Mouse (Mus musculus) liver, embryonic 14.5 days (tissue): ENCODE data around the gene Olfr827. TPM values are rescaled to one million over a fixed set of nuclear protein-coding genes. Genes with fewer than 3 reads are reported as not detected.

Experiments
- ATAC-seq: fragments of 200-750 bp; cut with Nextera tagmentation; 2 replicates; pipeline ENCODE4 v1.8.0; 2017; ENCODE audit warnings: moderate number of reproducible peaks, mild to moderate bottlenecking, moderate library complexity; ENCODE audit not compliant: insufficient read depth
- DNase-seq, 3 experiments: peaks; one replicate each; pipeline ENCODE4 v3.0.0-alpha.2; 2012 to 2013; ENCODE audit warnings: low read depth in 3 of 3, low spot score in 3 of 3
- H3K27ac ChIP-seq: fragments of 300-500 bp; sonication (generic); 2 replicates; pipeline ENCODE4 v1.5.1; 2014; ENCODE audit warnings: moderate library complexity, mild to moderate bottlenecking, control low read depth, inconsistent platforms
- H3K27me3 ChIP-seq: fragments of 300-500 bp; sonication (generic); 2 replicates; pipeline ENCODE4 v1.6.1; 2014; ENCODE audit warnings: mild to moderate bottlenecking, low read length, moderate library complexity; ENCODE audit not compliant: control insufficient read depth, insufficient read depth
- H3K36me3 ChIP-seq: fragments of 300-500 bp; sonication (generic); replicated peaks from 2 replicates; pipeline ENCODE4 v1.6.1; 2014; ENCODE audit warnings: low read depth; ENCODE audit not compliant: control insufficient read depth, insufficient read depth
- H3K4me1 ChIP-seq, 2 experiments: fragments of 200-500 bp in 1 of 2; fragments of 300-500 bp in 1 of 2; sonication (generic) in 1 of 2; replicated peaks; 2 replicates each; pipeline ENCODE4 v1.6.1; 2012 to 2014; ENCODE audit warnings: antibody characterized with exemption in 1 of 2, inconsistent platforms in 1 of 2, low read length in 1 of 2; ENCODE audit not compliant: control insufficient read depth in 2 of 2, insufficient read depth in 2 of 2
- H3K4me2 ChIP-seq: fragments of 300-500 bp; sonication (generic); 2 replicates; pipeline ENCODE4 v1.6.1; 2014; ENCODE audit warnings: low read depth, mild to moderate bottlenecking, control low read depth, moderate library complexity
- H3K4me3 ChIP-seq, 2 experiments: fragments of 200-500 bp in 1 of 2; fragments of 300-500 bp in 1 of 2; sonication (generic) in 1 of 2; 2 replicates each; pipeline ENCODE4 v1.5.1; 2012 to 2014; ENCODE audit warnings: low read depth in 2 of 2, low read length in 2 of 2, mild to moderate bottlenecking in 2 of 2, control low read depth in 1 of 2, inconsistent platforms in 1 of 2, moderate library complexity in 1 of 2; ENCODE audit not compliant: insufficient read depth in 1 of 2
- H3K9ac ChIP-seq: fragments of 300-500 bp; sonication (generic); replicated peaks from 2 replicates; pipeline ENCODE4 v1.6.1; 2014; ENCODE audit warnings: mild to moderate bottlenecking, control low read depth, moderate library complexity
- H3K9me3 ChIP-seq: fragments of 300-500 bp; sonication (generic); 2 replicates; pipeline ENCODE4 v1.6.1; 2016; ENCODE audit warnings: low read length, mixed read lengths; ENCODE audit not compliant: control insufficient read depth
- CTCF ChIP-seq: IDR thresholded peaks from 2 replicates; pipeline ENCODE4 v1.5.1; 2016; ENCODE audit warnings: antibody characterized with exemption, low read depth, control low read depth
- EP300 ChIP-seq: IDR thresholded peaks from 2 replicates; pipeline ENCODE4 v1.6.1; 2016; ENCODE audit warnings: antibody characterized with exemption, low read depth
- WGBS: fragments of 180-500 bp; shearing (Covaris S2); extraction: QIAGEN DNeasy Blood & Tissue Kit; methylation state at CpG from one replicate; pipeline ENCODE4 v1.1.7; 2014; ENCODE audit not compliant: insufficient replicate concordance; 5-methylcytosine and 5-hydroxymethylcytosine counted together
- polyA plus RNA-seq, 2 experiments: library from polyadenylated mRNA; depleted of rRNA in 1 of 2; stranded (reverse) in 1 of 2; unstranded in 1 of 2; fragments of >200 nt; fragmentation: Nextera tagmentation in 1 of 2; extraction: Ambion mirVana in 1 of 2; gene quantifications; 2 replicates each; pipeline versions ENCODE4 v1.2.1 to v1.2.3; 2012 to 2014

Olfr827 gene
- polyA plus RNA-seq (2012; rRNA removed) (not detected in 2 replicates), polyA plus RNA-seq (2014; fragmentation: Nextera tagmentation; extraction: Ambion mirVana) (not detected in 2 replicates)

DNA sequence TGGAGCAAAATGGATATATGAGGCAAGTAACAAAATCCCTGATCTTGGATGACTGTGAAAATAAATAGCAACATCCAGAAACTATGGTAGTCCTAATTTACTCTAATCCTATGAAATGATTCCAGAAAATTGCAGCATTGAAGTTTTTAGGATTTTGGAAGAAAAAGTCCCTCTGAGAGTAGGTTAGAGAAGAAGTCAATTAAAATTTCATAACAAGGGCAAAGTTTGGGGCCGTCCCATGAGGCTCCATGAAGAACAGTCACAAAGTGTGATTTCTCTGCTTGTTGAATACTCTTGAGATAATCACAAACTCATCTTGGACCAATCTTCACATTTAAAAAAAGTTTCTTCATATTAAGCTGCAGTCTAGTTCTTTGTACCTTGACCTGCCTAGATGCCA lies at the start of gene Olfr827:
Olfr827 (minus strand) TSS at position 101 of the 400 bp plus-strand sequence.
- ATAC-seq: no peak
- WGBS: 52% methylated on average over 1 of the region's 1 CpGs
- Histone ChIP-seq H3K36me3 (no peaks in the 10 kb centered on the region), H3K9ac (no peak within 1 kb of the TSS), H3K27ac (no peak within 1 kb of the TSS), H3K9me3 (no peaks in the 10 kb centered on the region), H3K4me1 (no peaks in the 10 kb centered on the region), H3K27me3 (no peaks in the 10 kb centered on the region), H3K4me2 (no peak within 1 kb of the TSS), H3K4me3 (no peak within 1 kb of the TSS)
- no peak for DNase-seq
- TF ChIP-seq EP300 (no peak), CTCF (no peak)

GRCm38 (mm10) chr10:130263203-130263602 lies 49.0 kb upstream of the Olfr827 start:
- no peak overlapping the region for H3K4me3 ChIP-seq
- WGBS: 54% methylated on average over 4 of the region's 4 CpGs
- H3K27ac ChIP-seq: no peak overlapping the region
- no peaks in the 10 kb centered on the region for H3K27me3 ChIP-seq
- DNase-seq: no peak
- H3K4me2 ChIP-seq: no peak overlapping the region
- H3K9ac ChIP-seq: no peak overlapping the region
- no peak for ATAC-seq
- H3K36me3 ChIP-seq: no peaks in the 10 kb centered on the region
- H3K9me3 ChIP-seq: no peaks in the 10 kb centered on the region
- no peaks in the 10 kb centered on the region for H3K4me1 ChIP-seq
- TF ChIP-seq EP300 (no peak), CTCF (no peak)

DNA sequence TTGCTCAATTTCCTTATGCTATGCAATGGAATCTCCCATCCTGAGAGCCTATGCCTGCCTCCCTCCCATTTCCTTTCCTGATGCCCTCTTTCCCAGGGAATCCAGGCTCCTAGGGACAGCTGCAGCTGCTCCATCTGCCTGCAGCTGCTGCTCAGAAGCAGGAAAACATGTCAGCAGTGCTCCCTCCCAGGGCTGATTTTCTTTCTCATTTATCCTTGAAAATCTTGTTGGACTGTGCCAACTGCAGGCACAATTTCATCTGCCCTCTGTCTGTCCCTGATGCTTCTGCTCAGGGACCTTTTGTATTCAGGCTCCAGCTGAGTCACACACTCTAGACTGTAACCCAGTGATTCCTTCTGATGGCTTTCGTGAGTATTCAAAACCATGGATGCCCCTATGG lies 45.3 kb upstream of the Olfr827 start:
- Histone ChIP-seq H3K4me2 (no peak overlapping the region), H3K36me3 (no peaks in the 10 kb centered on the region), H3K4me1 (no peaks in the 10 kb centered on the region), H3K9me3 (no peaks in the 10 kb centered on the region), H3K27ac (no peak overlapping the region), H3K4me3 (no peak overlapping the region), H3K27me3 (no peaks in the 10 kb centered on the region), H3K9ac (no peak overlapping the region)
- ATAC-seq (no peak), DNase-seq (no peak)
- 36% methylated on average over 1 of the region's 1 CpGs for WGBS
- no peak for TF ChIP-seq EP300

DNA sequence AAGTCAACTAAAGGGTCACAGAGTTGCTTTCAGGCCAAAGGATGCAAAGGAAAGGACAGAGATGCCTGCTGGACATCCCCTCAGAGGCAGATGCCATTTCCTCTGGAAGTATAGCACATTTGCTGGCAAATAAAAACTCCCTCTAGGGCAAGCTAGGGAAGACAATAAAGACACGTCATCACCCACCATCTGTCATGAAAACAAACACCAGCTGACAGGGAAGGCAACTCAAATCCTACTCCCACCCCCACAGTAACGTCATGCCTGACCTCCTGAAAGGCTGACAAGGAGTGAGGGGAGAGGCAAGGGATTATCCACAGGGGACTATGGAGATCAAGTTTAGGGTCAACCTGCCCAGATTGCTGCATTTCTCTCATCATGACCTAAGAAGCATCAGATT lies 30.1 kb upstream of the Olfr827 start:
- Histone ChIP-seq H3K27me3 (no peaks in the 10 kb centered on the region), H3K36me3 (no peaks in the 10 kb centered on the region), H3K4me2 (no peak overlapping the region), H3K4me3 (no peak overlapping the region), H3K27ac (no peak overlapping the region), H3K9me3 (no peaks in the 10 kb centered on the region), H3K9ac (no peak overlapping the region), H3K4me1 (no peaks in the 10 kb centered on the region)
- TF ChIP-seq CTCF (no peak), EP300 (no peak)
- ATAC-seq (no peak), DNase-seq (no peak)
- 8% methylated on average over 2 of the region's 2 CpGs for WGBS

DNA sequence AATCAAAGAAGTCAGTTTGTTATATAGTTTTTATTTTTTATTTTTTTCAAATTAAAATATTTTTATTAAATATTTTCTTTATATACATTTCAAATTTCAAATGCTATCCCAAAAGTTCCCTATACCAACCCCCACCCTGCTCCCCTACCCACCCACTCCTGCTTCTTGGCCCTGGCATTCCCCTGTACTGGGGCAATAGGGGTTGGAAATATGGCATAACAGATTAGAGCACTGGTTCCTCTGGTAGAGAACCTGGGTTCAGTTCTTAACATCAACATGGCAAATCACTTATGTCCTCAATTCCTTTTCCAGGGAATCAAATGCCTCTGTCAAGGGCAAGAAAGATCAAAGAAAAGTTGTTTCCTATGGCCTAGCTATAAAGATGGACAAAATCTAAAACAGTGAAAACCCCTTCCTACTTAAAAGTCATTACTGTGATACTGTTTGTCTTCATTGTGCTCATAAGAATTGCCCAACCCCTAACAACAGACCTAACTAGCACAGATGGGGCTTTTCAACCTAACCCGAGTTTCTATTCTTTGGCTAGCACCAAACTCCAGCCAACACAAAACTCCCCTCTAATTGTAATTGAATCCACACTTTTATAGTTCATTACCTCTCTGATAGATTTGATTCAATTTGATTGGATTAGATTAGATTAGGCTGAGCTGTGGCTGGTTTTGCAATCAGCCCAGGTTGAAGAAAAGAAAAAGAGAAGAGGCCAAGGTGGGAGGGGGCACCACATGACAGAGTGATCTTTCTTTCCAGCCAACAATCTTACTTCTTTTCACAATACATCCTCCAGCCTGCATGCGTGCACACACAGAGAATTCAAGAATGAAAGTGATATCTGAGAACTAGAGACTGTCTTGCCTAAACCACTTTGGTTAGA lies 24.4 kb upstream of the Olfr827 start:
- Histone ChIP-seq H3K4me1 (no peaks in the 10 kb centered on the region), H3K4me2 (no peak overlapping the region), H3K9me3 (no peaks in the 10 kb centered on the region), H3K4me3 (no peak overlapping the region), H3K36me3 (no peaks in the 10 kb centered on the region), H3K27ac (no peak overlapping the region), H3K27me3 (no peaks in the 10 kb centered on the region), H3K9ac (no peak overlapping the region)
- DNase-seq (no peak), ATAC-seq (no peak)
- WGBS: 35% methylated on average over 2 of the region's 2 CpGs
- TF ChIP-seq EP300 (no peak), CTCF (no peak)
